Mouse (Mus musculus) forelimb bud, embryonic 11.5 days (tissue): ENCODE data around the gene Tas2r115.
"Not testable (repeated sequence)": the region's sequence is repeated elsewhere in the genome, so short reads cannot be mapped to it uniquely, and the experiment has no call there.

Experiments
- DNase-seq: peaks from one replicate; pipeline ENCODE4 v3.0.0-alpha.2; 2012; ENCODE audit warnings: low read depth, low spot score

Gene Tas2r115

GRCm38 (mm10) chr6:132737935-132738334, at the start of gene Tas2r115:
Gene Tas2r115 (minus strand): TSS chr6:132738035.
- no peak for DNase-seq

GRCm38 (mm10) chr6:132778062-132778461, 40.2 kb upstream of the Tas2r115 start, which contains the start of gene Tas2r136:
Gene Tas2r136 (minus strand): TSS chr6:132778162.
- DNase-seq, result no peak

GRCm38 (mm10) chr6:132761831-132762230, 24.0 kb upstream of the Tas2r115 start, which contains the start of gene Tas2r102:
Gene Tas2r102 (plus strand): TSS chr6:132762131.
- no peak for DNase-seq

- DNase-seq, result no peak
These were observed 16.6 kb upstream of the Tas2r115 start, which contains the start of gene Tas2r124 for GRCm38 (mm10) chr6:132754430-132754829. Gene Tas2r124 (plus strand): TSS chr6:132754730.

- no peak for DNase-seq
These were observed 12.4 kb upstream of the Tas2r115 start for GRCm38 (mm10) chr6:132750206-132750605.

GRCm38 (mm10) chr6:132711828-132712227, 26.0 kb downstream of the Tas2r115 start, which contains the start of gene Tas2r122:
Gene Tas2r122 (minus strand): TSS chr6:132711928.
- DNase-seq, result no peak

GRCm38 (mm10) chr6:132700907-132701306, 36.9 kb downstream of the Tas2r115 start, which contains the start of gene Tas2r121:
Gene Tas2r121 (minus strand): TSS chr6:132701007.
- no peak for DNase-seq

GRCm38 (mm10) chr6:132691596-132691995, 46.2 kb downstream of the Tas2r115 start:
- DNase-seq, result not testable (repeated sequence)
